Mouse (Mus musculus) liver, embryonic 15.5 days (tissue): Measurements from ENCODE around the gene Noc4l. TPM values are rescaled to one million over a fixed set of nuclear protein-coding genes. Genes with fewer than 3 reads are reported as not detected.

Experiments used
- ATAC-seq: fragments of 200-750 bp; cut with Nextera tagmentation; 2 replicates; pipeline ENCODE4 v1.8.0; 2017; ENCODE audit warnings: moderate number of reproducible peaks, mild to moderate bottlenecking, moderate library complexity; ENCODE audit not compliant: insufficient read depth
- H3K27ac ChIP-seq: fragments of 300-500 bp; sonication (generic); replicated peaks from 2 replicates; pipeline ENCODE4 v1.5.1; 2015; ENCODE audit warnings: mild to moderate bottlenecking, inconsistent platforms
- H3K27me3 ChIP-seq: fragments of 300-500 bp; sonication (generic); 2 replicates; pipeline ENCODE4 v1.6.1; 2015; ENCODE audit warnings: mild to moderate bottlenecking, inconsistent platforms
- H3K36me3 ChIP-seq: fragments of 300-500 bp; sonication (generic); replicated peaks from 2 replicates; pipeline ENCODE4 v1.6.1; 2015; ENCODE audit warnings: moderate library complexity, mild to moderate bottlenecking, inconsistent platforms
- H3K4me1 ChIP-seq: fragments of 300-500 bp; sonication (generic); replicated peaks from 2 replicates; pipeline ENCODE4 v1.6.1; 2015; ENCODE audit warnings: inconsistent platforms
- H3K4me2 ChIP-seq: fragments of 300-500 bp; sonication (generic); 2 replicates; pipeline ENCODE4 v1.6.1; 2015; ENCODE audit warnings: moderate library complexity, mild to moderate bottlenecking, inconsistent platforms
- H3K4me3 ChIP-seq: fragments of 300-500 bp; sonication (generic); replicated peaks from 2 replicates; pipeline ENCODE4 v1.5.1; 2015; ENCODE audit warnings: mild to moderate bottlenecking, inconsistent platforms
- H3K9ac ChIP-seq: fragments of 300-500 bp; sonication (generic); 2 replicates; pipeline ENCODE4 v1.6.1; 2015; ENCODE audit warnings: moderate library complexity, mild to moderate bottlenecking, inconsistent platforms
- H3K9me3 ChIP-seq: fragments of 300-500 bp; sonication (generic); replicated peaks from 2 replicates; pipeline ENCODE4 v1.6.1; 2016; ENCODE audit warnings: inconsistent platforms
- WGBS: fragments of 180-500 bp; shearing (Covaris S2); methylation state at CpG from one replicate; pipeline ENCODE4 v1.1.7; 2015; ENCODE audit warnings: mixed read lengths; ENCODE audit not compliant: insufficient replicate concordance; 5-methylcytosine and 5-hydroxymethylcytosine counted together
- polyA plus RNA-seq: library from polyadenylated mRNA; unstranded; fragments of >200 nt; fragmentation: Nextera tagmentation; extraction: Ambion mirVana; gene quantifications from 2 replicates; pipeline ENCODE4 v1.2.1, GENCODE M21; 2015

Noc4l gene
- polyA plus RNA-seq, 1 experiment from 2014 or later: 41.1 TPM

GRCm38 (mm10) chr5:110638306-110639074 is 14.7 kb downstream of the Noc4l start:
- H3K9ac ChIP-seq: no peak overlapping the region
- WGBS: 58% methylated on average over 7 of the region's 7 CpGs

GRCm38 (mm10) chr5:110635951-110636707 is 17.1 kb downstream of the Noc4l start:
- Histone ChIP-seq H3K9me3 (no peaks in the 10 kb centered on the region), H3K36me3 (no peaks in the 10 kb centered on the region), H3K4me1 (0 out of 2 replicates have a peak, but pooled peaks cover 3% of the 10 kb centered on the region), H3K9ac (no peak overlapping the region), H3K27ac (no peak overlapping the region), H3K27me3 (0 out of 2 replicates have a peak, but pooled peaks cover 3% of the 10 kb centered on the region), H3K4me3 (no peak overlapping the region), H3K4me2 (no peak overlapping the region)
- WGBS: 28% methylated on average over 6 of the region's 6 CpGs
- ATAC-seq: no peak

More at GRCm38 (mm10) chr5:110638306-110639074, 14.7 kb downstream of the Noc4l start:
- H3K27me3 ChIP-seq: 0 out of 2 replicates have a peak, but pooled peaks cover 3% of the 10 kb centered on the region
- H3K4me1 ChIP-seq: 0 out of 2 replicates have a peak, but pooled peaks cover 3% of the 10 kb centered on the region
- no peak for ATAC-seq
- no peaks in the 10 kb centered on the region for H3K9me3 ChIP-seq
- no peak overlapping the region for H3K27ac ChIP-seq
- H3K36me3 ChIP-seq: no peaks in the 10 kb centered on the region
- no peak overlapping the region for H3K4me2 ChIP-seq
- H3K4me3 ChIP-seq: no peak overlapping the region

- no peaks in the 10 kb centered on the region for H3K4me1 ChIP-seq
- no peaks in the 10 kb centered on the region for H3K36me3 ChIP-seq
- H3K27ac ChIP-seq: no peak overlapping the region
- peaks cover 31% of the 10 kb centered on the region for H3K27me3 ChIP-seq
- no peak for ATAC-seq
- no peak overlapping the region for H3K4me2 ChIP-seq
- H3K9ac ChIP-seq: no peak overlapping the region
- H3K4me3 ChIP-seq: no peak overlapping the region
- WGBS: 51% methylated on average over 2 of the region's 2 CpGs
- H3K9me3 ChIP-seq: no peaks in the 10 kb centered on the region
Measured at GRCm38 (mm10) chr5:110629525-110630120, 23.6 kb downstream of the Noc4l start.

- H3K27ac ChIP-seq: no peak overlapping the region
- WGBS: 22% methylated on average over 19 of the region's 19 CpGs
- H3K27me3 ChIP-seq: peaks cover 32% of the 10 kb centered on the region
- H3K36me3 ChIP-seq: no peaks in the 10 kb centered on the region
- H3K9me3 ChIP-seq: no peaks in the 10 kb centered on the region
- H3K9ac ChIP-seq: no peak overlapping the region
- H3K4me1 ChIP-seq: no peaks in the 10 kb centered on the region
- H3K4me2 ChIP-seq: no peak overlapping the region
- no peak for ATAC-seq
- no peak overlapping the region for H3K4me3 ChIP-seq
Measured at GRCm38 (mm10) chr5:110628156-110628555, 25.1 kb downstream of the Noc4l start.

- 70% methylated on average over 10 of the region's 10 CpGs for WGBS
- ATAC-seq: no peak
- Histone ChIP-seq H3K27ac (no peak overlapping the region), H3K4me2 (no peak overlapping the region), H3K9ac (no peak overlapping the region), H3K27me3 (peaks cover 32% of the 10 kb centered on the region), H3K4me1 (no peaks in the 10 kb centered on the region), H3K4me3 (no peak overlapping the region), H3K9me3 (no peaks in the 10 kb centered on the region), H3K36me3 (no peaks in the 10 kb centered on the region)
Measured at GRCm38 (mm10) chr5:110627351-110627750, 25.9 kb downstream of the Noc4l start.

- Histone ChIP-seq H3K27me3 (peaks cover 25% of the 10 kb centered on the region), H3K9ac (no peak overlapping the region), H3K36me3 (no peaks in the 10 kb centered on the region), H3K4me2 (no peak overlapping the region), H3K9me3 (no peaks in the 10 kb centered on the region), H3K27ac (no peak overlapping the region), H3K4me1 (no peaks in the 10 kb centered on the region), H3K4me3 (no peak overlapping the region)
- ATAC-seq: no peak
- WGBS: 55% methylated on average over 2 of the region's 2 CpGs
Measured at GRCm38 (mm10) chr5:110624319-110624718, 28.9 kb downstream of the Noc4l start.

GRCm38 (mm10) chr5:110619226-110619625 is 34.0 kb downstream of the Noc4l start:
- H3K4me3 ChIP-seq: no peak overlapping the region
- no peak overlapping the region for H3K4me2 ChIP-seq
- H3K9ac ChIP-seq: no peak overlapping the region
- H3K36me3 ChIP-seq: no peaks in the 10 kb centered on the region
- no peak overlapping the region for H3K27ac ChIP-seq
- ATAC-seq: no peak
- no peaks in the 10 kb centered on the region for H3K4me1 ChIP-seq
- no peaks in the 10 kb centered on the region for H3K9me3 ChIP-seq
- WGBS: 67% methylated on average over 6 of the region's 6 CpGs
- no peaks in the 10 kb centered on the region for H3K27me3 ChIP-seq

GRCm38 (mm10) chr5:110611435-110612158 is 41.6 kb downstream of the Noc4l start:
- Histone ChIP-seq H3K4me2 (no peak overlapping the region), H3K27ac (no peak overlapping the region), H3K36me3 (no peaks in the 10 kb centered on the region), H3K4me3 (no peak overlapping the region), H3K9ac (no peak overlapping the region), H3K27me3 (no peaks in the 10 kb centered on the region), H3K4me1 (no peaks in the 10 kb centered on the region), H3K9me3 (no peaks in the 10 kb centered on the region)
- WGBS: 72% methylated on average over 5 of the region's 5 CpGs
- ATAC-seq: no peak

- WGBS: 62% methylated on average over 7 of the region's 7 CpGs
- no peak overlapping the region for H3K27ac ChIP-seq
Measured at GRCm38 (mm10) chr5:110610484-110610883, 42.7 kb downstream of the Noc4l start.

GRCm38 (mm10) chr5:110609868-110610267 is 43.3 kb downstream of the Noc4l start:
- H3K27me3 ChIP-seq: no peaks in the 10 kb centered on the region
- no peak overlapping the region for H3K4me3 ChIP-seq
- H3K36me3 ChIP-seq: no peaks in the 10 kb centered on the region
- no peak overlapping the region for H3K4me2 ChIP-seq
- ATAC-seq: no peak
- H3K27ac ChIP-seq: no peak overlapping the region
- no peaks in the 10 kb centered on the region for H3K4me1 ChIP-seq
- no peak overlapping the region for H3K9ac ChIP-seq
- WGBS: 58% methylated on average over 5 of the region's 5 CpGs
- H3K9me3 ChIP-seq: no peaks in the 10 kb centered on the region

More at GRCm38 (mm10) chr5:110610484-110610883, 42.7 kb downstream of the Noc4l start:
- no peak for ATAC-seq
- Histone ChIP-seq H3K36me3 (no peaks in the 10 kb centered on the region), H3K9ac (no peak overlapping the region), H3K27me3 (no peaks in the 10 kb centered on the region), H3K4me3 (no peak overlapping the region), H3K4me1 (no peaks in the 10 kb centered on the region), H3K9me3 (no peaks in the 10 kb centered on the region), H3K4me2 (no peak overlapping the region)
